Mouse (Mus musculus) right cerebral cortex, postnatal 14 days (tissue): ENCODE results near the gene C1ra.
A peak's percentile ranks its signal among the peaks of the same experiment; 100 is the strongest.
"Not testable (repeated sequence)": the region's sequence is repeated elsewhere in the genome, so short reads cannot be mapped to it uniquely, and the experiment has no call there.

Experiments
- DNase-seq: peaks from one replicate; pipeline ENCODE4 v3.0.0; 2022

C1ra gene

GRCm38 (mm10) chr6:124512355-124512836 is at the start of gene C1ra:
Gene C1ra (plus strand): TSS chr6:124512405.
- peak; percentile 43 for DNase-seq

DNA sequence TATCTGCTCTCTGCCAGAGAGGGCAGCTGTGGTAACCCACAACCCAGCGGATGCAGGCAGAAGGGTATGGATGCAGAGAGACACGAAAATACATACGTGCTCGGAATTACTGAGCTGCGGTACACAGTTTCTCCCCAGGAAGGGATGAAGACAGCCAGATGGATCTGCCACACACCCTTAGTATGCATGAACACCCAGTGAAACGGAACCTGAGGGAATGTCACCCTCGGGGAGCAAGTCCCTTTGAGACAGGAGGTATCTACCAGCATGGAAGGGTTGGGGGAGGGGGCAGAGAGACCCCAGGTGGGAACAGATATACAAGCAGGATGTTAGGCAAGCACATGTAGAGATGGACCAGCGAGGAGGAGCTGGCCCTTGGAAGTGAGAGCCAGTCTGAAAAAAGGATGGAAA is 48.3 kb upstream of the C1ra start:
- DNase-seq = no peak

DNA sequence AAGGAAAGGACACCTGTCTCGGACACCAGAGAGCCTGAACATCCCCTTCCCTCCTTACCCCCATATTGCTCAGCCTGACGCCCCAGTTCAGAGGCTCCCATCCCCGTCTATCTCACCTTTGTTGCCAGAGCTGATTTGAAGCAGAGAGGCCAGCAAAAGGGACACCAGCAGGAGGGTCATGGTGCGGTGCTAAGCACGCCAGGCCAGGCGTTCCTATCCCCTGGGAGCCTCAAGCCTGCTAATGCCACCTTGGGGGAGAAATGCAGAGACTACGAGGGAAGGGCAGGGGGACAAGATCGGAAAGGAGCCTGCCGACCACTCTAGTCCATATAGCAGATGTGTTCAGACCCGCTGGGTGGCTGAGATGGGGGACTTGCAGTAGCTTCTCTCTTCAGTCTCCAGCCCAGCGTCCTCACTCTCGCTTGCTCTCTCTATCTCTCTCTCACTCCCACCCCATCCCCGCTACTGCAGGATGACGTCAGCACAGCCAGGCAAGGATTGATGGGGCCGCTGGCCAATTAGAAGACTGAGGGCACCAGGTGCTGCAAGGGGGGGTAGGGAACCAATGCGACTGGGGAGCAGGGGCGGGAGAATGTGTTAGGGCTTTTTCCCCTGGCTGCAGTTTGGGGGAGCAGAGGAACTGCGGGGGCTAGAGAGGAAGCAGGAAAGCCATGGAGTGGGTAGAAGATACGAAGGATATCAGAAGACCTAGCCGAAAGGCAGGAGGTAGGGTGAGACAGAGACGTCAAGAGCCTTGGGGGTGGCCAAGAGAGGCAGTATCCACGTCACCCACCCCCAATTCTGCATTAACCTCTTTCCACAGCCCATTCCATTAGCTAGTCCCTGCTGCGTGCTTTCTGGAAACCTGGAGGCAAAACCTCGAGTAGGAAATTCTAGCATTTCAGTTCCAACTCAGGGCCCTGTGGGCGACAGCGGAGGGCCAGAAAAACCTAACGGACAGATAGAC is 47.6 kb upstream of the C1ra start, which contains the start of gene Clstn3:
Gene Clstn3, minus strand, starts transcription at position 490 of the 967 bp plus-strand sequence.
- peak; percentile 94 for DNase-seq

- no peak for DNase-seq
These were observed 46.9 kb upstream of the C1ra start for GRCm38 (mm10) chr6:124465299-124465698.

- no peak for DNase-seq
These were observed 46.5 kb upstream of the C1ra start for GRCm38 (mm10) chr6:124465729-124466128.

GRCm38 (mm10) chr6:124471121-124471520 is 41.1 kb upstream of the C1ra start:
- DNase-seq = no peak

- DNase-seq = not testable (repeated sequence)
These were observed 40.2 kb upstream of the C1ra start for GRCm38 (mm10) chr6:124471783-124472638.

DNA sequence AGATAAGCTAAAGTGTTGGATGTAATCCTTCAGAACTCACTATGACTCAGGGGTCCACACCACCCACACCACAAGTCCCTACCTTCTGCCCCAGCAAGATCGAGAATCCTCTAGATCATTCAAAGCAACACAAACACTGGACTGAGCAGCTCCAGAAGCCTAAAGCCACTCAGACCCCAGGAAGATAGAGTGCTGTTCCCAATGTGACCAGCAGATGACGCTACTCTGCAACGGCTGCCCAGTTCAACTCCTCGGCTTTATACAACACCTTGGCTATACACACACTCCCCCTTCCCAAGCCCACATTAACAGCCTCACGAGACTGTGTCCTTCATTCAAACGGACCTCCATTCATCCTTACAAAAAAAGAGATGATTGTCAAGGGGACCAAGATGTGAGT is 39.4 kb upstream of the C1ra start:
- DNase-seq = peak; percentile 62

- no peak for DNase-seq
These were observed 37.6 kb upstream of the C1ra start for GRCm38 (mm10) chr6:124474621-124475020.

GRCm38 (mm10) chr6:124475335-124476075 is 36.7 kb upstream of the C1ra start:
- DNase-seq = not testable (repeated sequence)

DNA sequence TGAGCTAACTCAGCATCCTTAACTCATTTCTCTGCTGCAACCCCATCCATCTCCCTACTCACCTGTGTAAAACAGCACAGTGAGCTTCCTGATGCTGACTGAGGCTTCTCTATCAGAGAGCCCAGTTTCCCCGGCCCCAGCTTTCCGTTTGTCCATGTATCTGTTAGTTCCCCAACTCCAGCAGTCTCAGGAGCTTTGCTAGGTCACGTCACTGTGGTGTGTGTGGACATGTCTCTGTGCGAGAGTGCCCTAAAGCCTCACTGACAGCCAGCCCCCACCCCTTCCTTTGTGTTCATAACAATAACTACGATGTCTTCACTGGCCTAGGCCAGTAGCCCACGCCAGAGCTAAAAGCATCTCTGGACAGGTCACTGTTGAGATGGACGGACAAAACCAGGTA is 36.0 kb upstream of the C1ra start:
- no peak for DNase-seq

- DNase-seq = no peak
These were observed 35.4 kb upstream of the C1ra start for GRCm38 (mm10) chr6:124476796-124477195.

GRCm38 (mm10) chr6:124477221-124477655 is 35.0 kb upstream of the C1ra start:
- no peak for DNase-seq

GRCm38 (mm10) chr6:124477922-124478651 is 34.1 kb upstream of the C1ra start:
- DNase-seq = no peak

GRCm38 (mm10) chr6:124478874-124479572 is 33.2 kb upstream of the C1ra start:
- DNase-seq = no peak

- no peak for DNase-seq
These were observed 32.7 kb upstream of the C1ra start for GRCm38 (mm10) chr6:124479573-124479930.

DNA sequence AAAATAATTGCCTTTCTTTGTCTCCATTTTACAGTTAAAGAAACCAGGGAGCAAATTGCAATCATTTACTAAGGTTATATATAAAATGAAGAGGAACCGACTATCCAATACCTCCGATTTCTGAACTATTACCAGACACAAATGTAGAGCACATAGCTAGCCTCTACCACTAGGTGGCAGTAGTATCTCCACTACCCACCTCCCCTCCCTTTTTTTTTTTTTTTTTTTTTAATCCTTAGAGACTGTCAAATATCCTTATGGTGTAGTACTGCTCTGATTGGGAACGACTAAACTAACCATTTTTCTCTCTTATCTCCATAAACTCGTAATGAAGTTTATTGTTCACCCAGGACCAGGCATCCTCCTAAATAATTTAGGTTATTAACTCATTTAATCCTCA is 31.9 kb upstream of the C1ra start:
- no peak for DNase-seq

GRCm38 (mm10) chr6:124481571-124481970 is 30.6 kb upstream of the C1ra start:
- DNase-seq = peak; percentile 64

DNA sequence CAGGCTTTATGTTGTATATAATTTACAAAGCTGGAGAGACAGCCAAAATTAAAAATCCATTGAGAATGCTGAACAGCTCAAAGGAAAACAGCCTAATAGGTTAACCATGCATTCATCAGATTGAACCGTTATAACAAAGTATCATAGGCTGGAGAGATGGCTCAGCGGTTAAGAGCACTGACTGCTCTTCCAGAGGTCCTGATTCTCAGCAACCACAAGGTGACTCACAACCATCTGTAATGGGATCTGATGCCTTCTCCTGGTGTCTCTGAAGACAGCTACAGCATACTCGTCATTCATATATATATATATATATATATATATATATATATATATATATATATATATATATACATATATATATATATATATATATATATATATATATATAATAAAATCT is 28.4 kb upstream of the C1ra start:
- not testable (repeated sequence) for DNase-seq

DNA sequence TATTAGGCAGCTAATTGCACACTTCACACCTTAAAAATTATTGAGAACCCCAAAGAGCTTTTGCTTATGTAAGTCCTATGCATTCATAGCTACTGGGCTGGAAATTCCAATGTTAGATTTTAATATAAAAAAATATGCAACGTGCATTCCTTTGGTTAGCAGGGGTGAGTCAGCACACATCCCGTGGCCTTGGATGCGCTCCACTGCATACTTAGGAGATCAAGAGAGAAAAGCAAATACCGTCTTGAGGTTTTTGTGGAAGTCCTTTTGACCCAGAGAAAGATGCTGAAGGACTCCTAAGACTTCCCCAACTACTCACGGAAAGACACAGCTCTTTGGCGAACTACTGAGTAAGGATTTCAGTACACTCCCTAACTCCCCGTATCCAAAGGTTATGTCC is 27.4 kb upstream of the C1ra start:
- no peak for DNase-seq
